Mouse (Mus musculus) cerebellum, adult 2 months (tissue): Measurements from ENCODE around the gene Ints7. TPM values are rescaled to one million over a fixed set of nuclear protein-coding genes. Genes with fewer than 3 reads are reported as not detected.

Experiments
- DNase-seq, 2 experiments: peaks; one replicate each; pipeline ENCODE4 v3.0.0; 2021
- H3K27ac ChIP-seq: fragments of 200-500 bp; 2 replicates; pipeline ENCODE4 v1.5.1; 2012; ENCODE audit warnings: low read length, control low read depth, inconsistent platforms; ENCODE audit not compliant: insufficient read depth
- H3K27me3 ChIP-seq: fragments of 200-500 bp; 2 replicates; pipeline ENCODE4 v1.6.1; 2012; ENCODE audit warnings: inconsistent platforms, mild to moderate bottlenecking, low read length, moderate library complexity; ENCODE audit not compliant: control insufficient read depth, insufficient read depth
- H3K4me1 ChIP-seq: fragments of 200-500 bp; 2 replicates; pipeline ENCODE4 v1.6.1; 2011; ENCODE audit warnings: low read length; ENCODE audit not compliant: control insufficient read depth, insufficient read depth
- H3K4me3 ChIP-seq: fragments of 200-500 bp; replicated peaks from 2 replicates; pipeline ENCODE3; 2011; ENCODE audit warnings: mild to moderate bottlenecking, low read depth, low read length, control low read depth; ENCODE audit not compliant: insufficient read depth
- CTCF ChIP-seq: fragments of 200-500 bp; IDR thresholded peaks from 2 replicates; pipeline ENCODE4 v1.5.1; 2011; ENCODE audit warnings: low read depth, mild to moderate bottlenecking, control low read depth, low read length, moderate library complexity, borderline replicate concordance; ENCODE audit not compliant: insufficient read depth
- POLR2A ChIP-seq: fragments of 200-500 bp; IDR thresholded peaks from 2 replicates; pipeline ENCODE4 v1.6.1; 2011; ENCODE audit warnings: low read length, control low read depth, borderline replicate concordance; ENCODE audit not compliant: insufficient read depth
- WGBS: fragments of 180-500 bp; shearing (Covaris S2); methylation state at CpG from one replicate; pipeline ENCODE4 v1.1.7; 2018; 5-methylcytosine and 5-hydroxymethylcytosine counted together
- polyA plus RNA-seq: library from polyadenylated mRNA; depleted of rRNA; stranded (reverse); fragments of >200 nt; gene quantifications from 2 replicates; pipeline ENCODE4 v1.2.3, GENCODE M21; 2012; rRNA removed

Gene Ints7
- polyA plus RNA-seq, 1 experiment: 34.5 TPM

GRCm38 (mm10) chr1:191662178-191662898 is 86.9 kb downstream of the Ints7 start:
- WGBS: 71% methylated on average over 9 of the region's 9 CpGs
- TF ChIP-seq POLR2A: no peak
- TF ChIP-seq CTCF: no peak
- H3K27ac ChIP-seq: no peak overlapping the region
- no peaks in the 10 kb centered on the region for H3K4me1 ChIP-seq
- no peak overlapping the region for H3K4me3 ChIP-seq
- no peak for DNase-seq
- H3K27me3 ChIP-seq: no peaks in the 10 kb centered on the region; the same call in 1 of the 2 replicates

- TF ChIP-seq POLR2A (no peak), CTCF (no peak)
- H3K27me3 ChIP-seq: no peaks in the 10 kb centered on the region; the same call in 1 of the 2 replicates
- H3K4me3 ChIP-seq: no peak overlapping the region
- WGBS: 67% methylated on average over 8 of the region's 8 CpGs
- no peaks in the 10 kb centered on the region for H3K4me1 ChIP-seq
- no peak for DNase-seq
- no peak overlapping the region for H3K27ac ChIP-seq
These were observed 87.6 kb downstream of the Ints7 start for GRCm38 (mm10) chr1:191662899-191663500.

- Histone ChIP-seq H3K4me1 (no peaks in the 10 kb centered on the region), H3K4me3 (no peak overlapping the region), H3K27ac (no peak overlapping the region), H3K27me3 (no peaks in the 10 kb centered on the region)
- no peak for DNase-seq
- WGBS: 95% methylated on average over 6 of the region's 6 CpGs
- no peak for TF ChIP-seq POLR2A
- TF ChIP-seq CTCF: no peak
These were observed 88.2 kb downstream of the Ints7 start for GRCm38 (mm10) chr1:191663603-191664002.

- no peaks in the 10 kb centered on the region for H3K4me1 ChIP-seq
These were observed 90.9 kb downstream of the Ints7 start for GRCm38 (mm10) chr1:191666351-191666750.

GRCm38 (mm10) chr1:191668030-191668429 is 92.6 kb downstream of the Ints7 start:
- no peaks in the 10 kb centered on the region for H3K4me1 ChIP-seq
- no peak overlapping the region for H3K4me3 ChIP-seq
- no peaks in the 10 kb centered on the region for H3K27me3 ChIP-seq
- DNase-seq: no peak
- no peak for TF ChIP-seq CTCF
- TF ChIP-seq POLR2A: no peak
- H3K27ac ChIP-seq: no peak overlapping the region
- 58% methylated on average over 9 of the region's 9 CpGs for whole genome bisulfite sequencing

More at GRCm38 (mm10) chr1:191666351-191666750, 90.9 kb downstream of the Ints7 start:
- WGBS: 81% methylated on average over 11 of the region's 11 CpGs
- TF ChIP-seq CTCF: no peak
- TF ChIP-seq POLR2A: no peak
- no peaks in the 10 kb centered on the region for H3K27me3 ChIP-seq
- H3K4me3 ChIP-seq: no peak overlapping the region
- DNase-seq: no peak
- H3K27ac ChIP-seq: no peak overlapping the region

Other genes with a start within 250 kb of the Ints7 start
- gene Tmem206, start 249.7 kb upstream of the Ints7 start, polyA plus RNA-seq: 11.5 and 13.4 TPM in 2 replicates
- 41.1 and 44.7 TPM in 2 replicates for gene Ppp2r5a, start 172.4 kb upstream of the Ints7 start, polyA plus RNA-seq
- gene Dtl, start 92 bp upstream of the Ints7 start, polyA plus RNA-seq: 0.14 and 0.16 TPM in 2 replicates
- gene Lpgat1, start 142.2 kb downstream of the Ints7 start, polyA plus RNA-seq: 73.3 and 77.5 TPM in 2 replicates
- 4.5 and 5.0 TPM in 2 replicates for gene Nek2, start 245.8 kb downstream of the Ints7 start, polyA plus RNA-seq